Mouse (Mus musculus) 3T3-L1 (cell line): ENCODE measurements around the gene Nxpe5.

ENCODE experiments used
- DNase-seq: peaks from one replicate; pipeline ENCODE4 v3.0.0-alpha.2; 2015; ENCODE audit warnings: low read depth, low spot score

Nxpe5 gene

DNA sequence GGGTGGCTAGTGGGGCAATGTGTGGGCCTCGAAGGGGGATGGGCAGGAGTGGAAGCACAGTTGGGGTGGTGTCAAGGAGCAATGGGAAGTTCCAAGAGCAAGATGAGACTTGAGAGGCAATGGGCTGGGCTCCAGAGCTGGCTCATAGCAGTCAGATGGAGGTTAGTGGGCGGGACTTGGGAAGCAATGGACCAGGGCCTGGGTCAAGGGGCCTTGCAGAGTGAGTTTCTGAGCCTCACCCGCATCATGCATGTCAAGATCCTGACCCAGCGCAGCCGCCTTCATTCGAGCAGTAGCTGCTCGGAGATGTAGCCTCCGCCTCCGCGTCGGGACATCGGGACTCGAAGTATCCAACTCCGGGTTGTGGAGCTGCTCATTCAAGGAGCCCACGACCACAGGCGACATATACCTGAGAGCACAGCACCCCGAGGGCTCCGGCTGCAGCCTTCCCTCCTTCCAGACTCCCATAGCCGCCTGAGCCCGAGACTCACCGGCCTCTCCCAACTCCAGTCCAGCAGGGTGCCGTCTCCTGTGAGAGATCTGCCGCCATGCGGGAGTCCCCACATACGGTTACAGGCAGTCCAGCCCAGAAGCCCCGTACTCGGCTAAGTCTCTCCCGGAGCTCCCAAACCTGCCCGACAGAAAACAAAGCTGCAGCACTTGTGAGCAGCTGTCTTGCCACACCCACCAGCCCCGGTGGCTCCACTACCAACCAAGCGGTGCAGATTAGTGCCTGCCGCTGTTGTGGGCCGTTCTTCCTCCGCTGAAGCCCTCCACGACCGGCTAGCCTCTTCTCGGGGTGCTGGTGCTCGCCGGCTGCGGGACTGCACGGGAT is 49.7 kb downstream of the Nxpe5 start:
- DNase-seq = no peak

DNA sequence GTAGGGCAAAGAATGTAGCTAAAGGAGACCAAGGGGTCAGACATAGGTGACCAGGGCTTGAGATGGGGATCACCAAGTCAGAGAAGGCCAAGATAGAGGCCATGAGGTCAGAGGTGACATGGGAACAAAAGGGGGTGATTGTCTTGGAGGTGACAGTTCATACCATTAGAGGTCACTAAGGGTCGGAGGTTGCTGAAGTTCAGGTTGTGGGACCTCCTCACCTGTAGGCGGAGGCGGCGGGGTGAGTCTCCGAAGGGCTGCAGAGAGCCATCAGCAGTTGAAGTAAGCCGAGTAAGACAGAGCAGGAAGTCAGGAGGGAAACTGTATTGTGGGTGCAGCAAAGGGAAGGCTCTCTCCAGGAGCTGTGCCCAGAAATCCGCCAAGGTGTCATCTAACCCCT is 52.3 kb downstream of the Nxpe5 start:
- DNase-seq = no peak

DNA sequence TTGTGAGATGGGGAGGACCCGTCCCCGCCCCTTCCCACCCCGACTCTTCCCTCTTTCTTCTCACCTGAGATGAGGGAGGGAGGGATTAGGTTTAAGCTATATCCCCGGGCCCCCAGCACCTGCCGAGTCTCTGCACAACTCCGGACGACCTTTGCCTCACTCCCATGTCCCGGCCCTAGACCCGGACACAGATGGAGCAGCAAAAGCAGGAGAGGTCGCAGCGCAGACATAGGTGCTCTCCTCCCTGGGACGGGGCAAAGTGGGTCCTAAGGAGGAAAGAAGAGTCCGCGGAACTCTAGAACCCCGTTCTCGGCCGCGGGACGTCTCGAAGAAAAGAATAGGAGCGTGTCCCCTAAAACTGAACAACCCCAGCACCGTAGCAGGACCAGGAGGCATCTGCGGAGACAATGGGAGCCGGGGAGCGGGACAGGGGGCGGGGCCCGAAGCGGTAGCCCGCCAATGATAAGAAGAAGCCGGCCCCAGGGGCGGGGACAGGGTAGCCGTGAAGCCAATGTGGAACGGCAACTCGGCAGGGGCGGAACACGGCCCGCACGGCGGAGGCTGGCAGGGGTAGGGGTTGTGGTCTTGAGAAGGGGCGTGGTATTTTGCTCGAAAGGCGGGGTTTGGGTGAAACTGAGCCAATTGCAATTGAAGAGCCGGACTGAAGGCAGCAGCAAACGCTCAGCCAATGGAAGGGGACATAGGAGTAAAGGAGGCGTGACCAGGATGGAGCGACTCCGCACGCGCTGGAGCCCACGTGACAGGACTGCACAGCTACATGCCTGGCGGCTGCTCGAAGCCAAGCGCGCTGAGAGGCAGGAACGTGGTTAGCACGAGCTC is 54.1 kb downstream of the Nxpe5 start, which contains the start of the genes Gm43720, Gpc2 and Stag3:
Gene Gm43720 (minus strand): TSS at position 374 of the 840 bp plus-strand sequence.
Gene Gpc2 (minus strand): TSS at position 421 of the 840 bp plus-strand sequence.
Gene Stag3 (plus strand): TSS at position 656 of the 840 bp plus-strand sequence.
- DNase-seq = no peak

GRCm38 (mm10) chr5:138280425-138280768 is 54.7 kb downstream of the Nxpe5 start:
- no peak for DNase-seq

- DNase-seq = no peak
Measured at GRCm38 (mm10) chr5:138280829-138281228, 55.1 kb downstream of the Nxpe5 start.

DNA sequence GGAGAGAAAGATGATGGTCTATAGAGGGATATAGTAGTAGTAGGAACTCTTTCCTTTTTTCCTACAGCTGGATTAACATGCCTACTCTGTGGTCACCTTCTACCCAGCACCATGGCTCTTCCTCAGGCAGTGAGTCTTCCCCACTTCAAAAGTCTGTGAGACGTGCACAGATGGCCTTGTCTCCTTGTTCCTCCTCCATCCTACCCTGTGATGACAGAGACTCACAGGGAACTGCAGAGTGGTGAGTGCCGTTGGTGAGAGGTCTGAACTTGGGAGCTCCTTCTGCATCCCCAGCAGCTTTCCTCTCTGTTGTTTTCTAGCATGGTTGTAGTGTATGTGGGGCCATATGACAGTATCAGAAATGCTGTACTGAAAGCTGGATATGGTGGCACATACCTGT is 56.1 kb downstream of the Nxpe5 start:
- no peak for DNase-seq

DNA sequence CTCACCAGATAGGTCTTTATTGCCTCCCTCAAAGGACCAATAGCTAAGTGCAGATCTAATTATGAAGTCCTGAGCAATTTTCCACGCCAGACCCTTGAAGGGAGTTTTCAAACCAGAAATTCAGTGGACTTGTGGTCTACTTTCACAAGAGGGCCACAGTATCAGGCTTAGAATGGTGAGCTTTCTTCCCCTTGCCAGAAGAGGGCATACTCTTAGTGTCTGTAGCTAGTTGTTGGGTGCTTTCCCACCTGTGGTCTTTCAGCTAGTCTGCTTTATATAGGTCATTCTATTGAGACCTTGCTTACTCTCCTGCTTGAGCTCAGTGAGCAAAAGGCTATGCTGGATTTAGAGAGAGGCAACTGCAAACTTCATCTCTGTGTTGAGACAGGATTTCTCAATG is 57.8 kb downstream of the Nxpe5 start:
- DNase-seq = no peak

- DNase-seq = peak; percentile 41
Measured at GRCm38 (mm10) chr5:138287861-138288260, 62.2 kb downstream of the Nxpe5 start.

GRCm38 (mm10) chr5:138291638-138292037 is 65.9 kb downstream of the Nxpe5 start:
- DNase-seq = no peak

DNA sequence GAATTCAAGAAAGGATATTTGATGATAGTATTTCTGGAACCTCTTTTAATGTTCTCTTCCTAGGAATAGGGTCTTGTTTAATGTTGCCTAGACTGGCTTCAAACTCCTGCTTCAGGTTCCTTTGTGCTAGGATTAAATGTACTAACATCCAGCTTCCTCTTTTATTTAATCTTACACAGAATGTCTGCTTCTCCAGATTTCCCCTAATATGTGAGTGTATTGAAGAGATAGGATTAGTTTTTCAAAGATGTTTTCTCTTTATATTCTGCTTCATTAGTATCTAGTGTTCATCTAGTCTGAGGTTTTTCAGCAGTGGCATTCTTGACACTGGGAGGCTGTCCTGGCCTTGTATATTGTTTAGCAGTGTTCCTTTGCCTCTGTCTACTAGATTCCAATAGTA is 68.5 kb downstream of the Nxpe5 start:
- DNase-seq = no peak

DNA sequence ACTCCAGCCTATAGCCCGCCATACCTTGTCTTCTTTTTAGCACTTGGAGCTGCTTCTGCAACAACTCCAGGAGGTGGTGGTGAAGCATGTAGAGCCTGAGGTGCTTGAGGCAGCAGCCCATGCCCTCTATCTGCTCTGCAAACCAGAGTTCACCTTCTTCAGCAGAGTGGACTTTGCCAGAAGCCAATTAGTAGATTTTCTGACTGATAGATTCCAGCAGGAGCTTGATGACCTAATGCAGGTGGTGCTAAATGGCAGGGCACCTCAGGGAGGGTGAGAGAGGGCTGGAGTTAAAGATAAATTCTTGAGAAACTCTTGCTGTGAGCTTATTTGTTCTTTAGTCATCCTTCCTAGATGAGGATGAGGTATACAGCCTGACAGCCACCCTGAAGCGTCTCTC is 73.9 kb downstream of the Nxpe5 start:
- DNase-seq = no peak
